9 mouse cellular contexts compared by ENCODE assay signal in the genomic region with DNA sequence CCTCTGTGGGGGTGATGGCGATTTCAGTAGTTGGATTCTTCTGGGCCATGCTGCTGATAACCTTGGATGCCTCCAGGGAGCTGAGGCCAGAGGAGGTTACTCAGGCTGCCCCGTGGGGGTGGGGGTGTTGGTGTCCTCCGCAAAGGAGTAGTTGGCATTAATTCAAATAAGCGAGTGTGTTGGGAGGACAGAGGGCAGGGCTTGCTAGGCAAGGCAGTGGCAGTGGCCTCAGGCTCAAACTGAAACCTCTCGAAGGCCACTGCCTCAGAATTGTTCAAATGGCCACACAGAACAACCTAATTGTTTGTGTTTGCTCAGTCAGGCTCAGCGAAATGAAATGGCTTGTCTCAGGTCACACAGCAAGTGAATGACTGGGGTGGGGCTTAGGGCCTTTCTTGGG.
DNase-seq lines count a peak whose midpoint lies in the region; ATAC-seq lines count a peak whose summit lies in the region.
"Had no signal": no experiment of that assay in that cellular context is flagged by ENCODE, and none has a peak within 500 bp of the region (broad histone marks: within the 10 kb centered on the region; RNA-seq: fewer than 3 reads in every experiment).

No protein-coding gene starts in this region.

- no peak overlapping the region for H3K4me3 ChIP-seq in lung, embryonic 15.5 days
- no peak overlapping the region for H3K4me3 ChIP-seq in brown adipose tissue, adult 24 weeks (ENCODE audit: insufficient read depth, low read depth, low read length)

- 23% methylated on average over 6 of the region's 6 CpGs for WGBS in lung, embryonic 15.5 days

- no peak for DNase-seq in lung, postnatal 14 days
- peak; percentile 63 to 72 for DNase-seq in kidney, adult 8-10 months
- peak; percentile 60 for DNase-seq in ovary, postnatal 36 days (ENCODE audit: low spot score)
- DNase-seq in gastrocnemius, adult 8-10 months (ENCODE audit: low spot score in 2 of 2) = no peak
- no peak for DNase-seq in cerebellum, adult 9-11 months

- no peaks in the 10 kb centered on the region for H3K9me3 ChIP-seq in lung, embryonic 15.5 days
- H3K9me3 ChIP-seq: megakaryocyte, embryonic 14.5 days had no signal

- H3K4me2 ChIP-seq in lung, embryonic 15.5 days = no peak overlapping the region

- no peak overlapping the region for H3K9ac ChIP-seq in lung, embryonic 15.5 days

- H3K27me3 ChIP-seq in lung, embryonic 15.5 days = no peaks in the 10 kb centered on the region

- peaks cover 34% of the 10 kb centered on the region for H3K4me1 ChIP-seq in lung, embryonic 15.5 days
- H3K4me1 ChIP-seq in brown adipose tissue, adult 24 weeks (ENCODE audit: control insufficient read depth, insufficient read depth, insufficient read length, low read length) = peaks cover 40% of the 10 kb centered on the region

- H3K36me3 ChIP-seq in lung, embryonic 15.5 days = no peaks in the 10 kb centered on the region

- peak; percentile 21; the same call in 1 of the 2 replicates for ATAC-seq in lung, embryonic 15.5 days (ENCODE audit: borderline replicate concordance, extremely low read depth, low FRiP score, low TSS enrichment)
- ATAC-seq in inflammation-experienced regulatory T-cells, adult 6 months = no peak

- no peak overlapping the region for H3K27ac ChIP-seq in lung, embryonic 15.5 days
- H3K27ac ChIP-seq in brown adipose tissue, adult 24 weeks (replicated peaks; ENCODE audit: low read depth, low read length) = peak overlapping the region; percentile 57; the same call in 1 of the 2 replicates

Comparison
In these comparisons a context has a peak if more than half of its experiments do, and no peak if none do; other contexts are left out.
1. DNase-seq: peak in kidney, adult 8-10 months (2 of 2) and ovary, postnatal 36 days (single experiment); none in lung, postnatal 14 days (single experiment), gastrocnemius, adult 8-10 months (0 of 2) and cerebellum, adult 9-11 months (single experiment).